Mouse (Mus musculus): ENCODE results near the gene Sgpl1. TPM values are rescaled to one million over a fixed set of nuclear protein-coding genes. Genes with fewer than 3 reads are reported as not detected.

Sgpl1 gene
- polyA plus RNA-seq, 2 experiments: 60.6 to 81.0 TPM

DNA sequence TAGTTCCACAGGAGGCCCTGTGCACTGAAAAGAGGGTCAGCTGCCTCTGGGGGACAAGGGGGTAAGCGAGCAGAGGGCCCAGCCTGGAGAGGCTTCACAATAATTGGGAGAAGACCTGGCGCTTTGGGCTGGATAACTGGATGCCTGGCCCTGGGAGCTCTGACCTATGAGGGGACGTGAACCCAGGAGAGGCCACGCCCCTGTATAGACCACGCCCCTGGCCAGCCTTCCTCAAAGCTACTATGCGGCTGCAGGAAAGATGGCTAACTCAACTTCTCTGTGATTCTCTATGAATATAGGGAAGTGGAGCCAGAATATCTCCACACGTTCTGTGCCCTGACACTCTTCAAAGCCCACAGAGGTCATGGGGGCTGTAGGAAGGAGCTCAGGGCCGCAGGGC lies 82.9 kb downstream of the Sgpl1 start:
- no peak overlapping the region for H3K27ac ChIP-seq (replicated peaks; ENCODE audit: low read depth, low read length)
- H3K4me1 ChIP-seq (ENCODE audit: control insufficient read depth, insufficient read depth, low read length): peaks cover 13% of the 10 kb centered on the region
- no peak overlapping the region for H3K4me3 ChIP-seq (replicated peaks; ENCODE audit: low read length)
- H3K9me3 ChIP-seq (ENCODE audit: control insufficient read depth, low read length): no peaks in the 10 kb centered on the region
- TF ChIP-seq POLR2A (IDR thresholded peaks at IDR 0.05; ENCODE audit: borderline replicate concordance, extremely low read depth, insufficient read depth, insufficient read length): no peak
- no peaks in the 10 kb centered on the region for H3K27me3 ChIP-seq (ENCODE audit: control insufficient read depth, insufficient read depth, low read length)
- no peaks in the 10 kb centered on the region for H3K36me3 ChIP-seq (ENCODE audit: control insufficient read depth, insufficient read depth, low read length)
- DNase-seq (ENCODE audit: low spot score): no peak
- H3K9ac ChIP-seq (ENCODE audit: low read depth, low read length, severe bottlenecking): no peak overlapping the region
- ATAC-seq (ENCODE audit: low FRiP score, low read depth): no peak
- H3K4me2 ChIP-seq (replicated peaks; ENCODE audit: low read depth, low read length, severe bottlenecking): no peak overlapping the region
- WGBS: 22% methylated on average over 8 of the region's 8 CpGs

DNA sequence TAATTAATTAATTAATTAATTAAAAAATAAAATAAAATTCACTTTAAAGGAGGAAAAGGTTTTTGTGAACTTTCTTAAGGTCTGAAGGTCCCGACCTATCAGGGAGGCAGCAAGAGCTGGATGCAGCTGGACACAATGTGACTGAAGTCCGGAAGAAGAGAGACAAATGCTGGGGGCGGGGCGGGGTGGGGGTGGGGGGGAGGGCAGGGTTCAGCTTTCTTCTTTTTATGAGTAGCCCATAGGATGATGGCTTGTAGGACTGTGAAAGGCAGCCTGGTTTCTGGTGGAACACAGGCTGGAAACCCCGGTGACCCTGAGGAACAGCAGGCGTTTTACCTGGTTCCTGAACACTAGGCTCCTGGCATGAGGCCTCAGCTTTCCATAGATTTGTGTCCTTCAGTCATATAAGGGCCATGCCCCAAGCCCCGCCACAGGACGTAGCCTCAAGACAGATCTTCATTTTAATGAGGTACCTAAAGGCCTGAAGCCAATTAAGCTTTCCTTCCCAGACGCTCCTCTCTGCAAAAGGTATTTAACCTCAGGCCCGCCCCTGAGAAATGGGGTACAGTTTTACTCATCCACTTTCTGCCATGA lies 84.1 kb downstream of the Sgpl1 start:
- no peak overlapping the region for H3K4me3 ChIP-seq (replicated peaks; ENCODE audit: low read length)
- 47% methylated on average over 10 of the region's 10 CpGs for WGBS
- DNase-seq (ENCODE audit: low spot score) (no peak), ATAC-seq (ENCODE audit: low FRiP score, low read depth) (no peak)
- H3K9ac ChIP-seq (ENCODE audit: low read depth, low read length, severe bottlenecking): no peak overlapping the region
- H3K4me1 ChIP-seq (ENCODE audit: control insufficient read depth, insufficient read depth, low read length): peaks cover 14% of the 10 kb centered on the region
- no peaks in the 10 kb centered on the region for H3K36me3 ChIP-seq (ENCODE audit: control insufficient read depth, insufficient read depth, low read length)
- H3K27me3 ChIP-seq (ENCODE audit: control insufficient read depth, insufficient read depth, low read length): no peaks in the 10 kb centered on the region
- H3K27ac ChIP-seq (replicated peaks; ENCODE audit: low read depth, low read length): no peak overlapping the region
- no peak overlapping the region for H3K4me2 ChIP-seq (replicated peaks; ENCODE audit: low read depth, low read length, severe bottlenecking)
- TF ChIP-seq POLR2A (IDR thresholded peaks at IDR 0.05; ENCODE audit: borderline replicate concordance, extremely low read depth, insufficient read depth, insufficient read length): no peak
- H3K9me3 ChIP-seq (ENCODE audit: control insufficient read depth, low read length): no peaks in the 10 kb centered on the region

DNA sequence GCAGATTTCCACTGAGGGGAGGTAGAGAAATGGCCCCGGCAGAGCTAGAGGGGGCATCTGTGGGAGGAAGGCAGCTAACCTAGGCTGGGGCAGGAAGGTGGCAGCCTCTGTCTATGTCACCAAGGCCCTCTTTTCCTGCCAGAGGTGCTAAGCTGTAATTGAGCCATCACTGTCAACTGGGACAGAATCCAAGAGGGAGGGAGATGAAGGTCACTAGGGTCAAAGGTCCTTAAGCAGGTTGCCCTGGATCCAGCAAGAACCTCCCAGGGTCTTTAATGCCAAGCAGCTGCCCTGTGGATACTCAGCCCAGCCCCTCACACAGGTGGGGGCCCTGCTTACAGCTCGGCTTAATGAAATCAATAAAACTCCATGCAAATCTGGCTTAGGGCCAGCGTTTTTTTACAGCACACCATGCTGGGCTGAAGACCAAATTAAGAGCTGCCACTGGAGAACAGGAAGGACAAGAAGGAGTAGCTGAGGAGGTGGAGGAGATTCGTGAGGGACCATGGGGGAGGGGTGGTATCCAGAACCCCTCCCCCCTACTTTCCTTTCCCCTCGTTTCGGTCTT lies 87.9 kb downstream of the Sgpl1 start:
- WGBS: 6% methylated on average over 6 of the region's 6 CpGs
- Histone ChIP-seq H3K27me3 (ENCODE audit: control insufficient read depth, insufficient read depth, low read length) (no peaks in the 10 kb centered on the region), H3K4me2 (replicated peaks; ENCODE audit: low read depth, low read length, severe bottlenecking) (no peak overlapping the region), H3K36me3 (ENCODE audit: control insufficient read depth, insufficient read depth, low read length) (no peaks in the 10 kb centered on the region), H3K9ac (ENCODE audit: low read depth, low read length, severe bottlenecking) (no peak overlapping the region), H3K4me3 (replicated peaks; ENCODE audit: low read length) (no peak overlapping the region), H3K4me1 (ENCODE audit: control insufficient read depth, insufficient read depth, low read length) (peaks cover 12% of the 10 kb centered on the region), H3K9me3 (ENCODE audit: control insufficient read depth, low read length) (no peaks in the 10 kb centered on the region), H3K27ac (replicated peaks; ENCODE audit: low read depth, low read length) (no peak overlapping the region)
- DNase-seq (ENCODE audit: low spot score) (peak; percentile 45), ATAC-seq (ENCODE audit: low FRiP score, low read depth) (peak; percentile 43; the same call in 1 of the 2 replicates)
- TF ChIP-seq POLR2A (IDR thresholded peaks at IDR 0.05; ENCODE audit: borderline replicate concordance, extremely low read depth, insufficient read depth, insufficient read length): no peak

DNA sequence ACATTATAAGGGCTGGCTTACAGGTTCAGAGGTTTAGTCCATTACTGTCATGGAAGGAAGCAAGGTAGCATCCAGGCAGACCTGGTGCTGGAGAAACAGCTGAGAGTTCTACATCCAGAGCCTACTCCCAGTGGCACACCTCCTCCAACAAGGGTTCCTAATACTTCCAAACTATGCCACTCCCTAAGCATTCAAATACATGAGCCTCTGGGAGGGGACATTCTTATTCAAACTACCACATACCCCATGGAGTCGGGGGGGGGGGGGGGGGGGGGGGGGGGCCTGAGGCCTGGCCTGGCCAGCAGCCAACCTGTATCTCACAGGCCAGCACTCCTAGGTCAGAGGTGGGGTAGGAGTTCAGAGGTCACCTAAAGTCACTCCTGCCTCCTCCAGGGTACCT lies 88.4 kb downstream of the Sgpl1 start:
- no peak overlapping the region for H3K9ac ChIP-seq (ENCODE audit: low read depth, low read length, severe bottlenecking)
- no peak overlapping the region for H3K27ac ChIP-seq (replicated peaks; ENCODE audit: low read depth, low read length)
- no peaks in the 10 kb centered on the region for H3K9me3 ChIP-seq (ENCODE audit: control insufficient read depth, low read length)
- ATAC-seq (ENCODE audit: low FRiP score, low read depth) (no peak), DNase-seq (ENCODE audit: low spot score) (no peak)
- no peaks in the 10 kb centered on the region for H3K36me3 ChIP-seq (ENCODE audit: control insufficient read depth, insufficient read depth, low read length)
- H3K27me3 ChIP-seq (ENCODE audit: control insufficient read depth, insufficient read depth, low read length): no peaks in the 10 kb centered on the region
- no peak overlapping the region for H3K4me2 ChIP-seq (replicated peaks; ENCODE audit: low read depth, low read length, severe bottlenecking)
- no peak overlapping the region for H3K4me3 ChIP-seq (replicated peaks; ENCODE audit: low read length)
- no peak for TF ChIP-seq POLR2A (IDR thresholded peaks at IDR 0.05; ENCODE audit: borderline replicate concordance, extremely low read depth, insufficient read depth, insufficient read length)
- peaks cover 12% of the 10 kb centered on the region for H3K4me1 ChIP-seq (ENCODE audit: control insufficient read depth, insufficient read depth, low read length)
- no CpG with 5 or more reads among the region's 1 CpGs for WGBS

DNA sequence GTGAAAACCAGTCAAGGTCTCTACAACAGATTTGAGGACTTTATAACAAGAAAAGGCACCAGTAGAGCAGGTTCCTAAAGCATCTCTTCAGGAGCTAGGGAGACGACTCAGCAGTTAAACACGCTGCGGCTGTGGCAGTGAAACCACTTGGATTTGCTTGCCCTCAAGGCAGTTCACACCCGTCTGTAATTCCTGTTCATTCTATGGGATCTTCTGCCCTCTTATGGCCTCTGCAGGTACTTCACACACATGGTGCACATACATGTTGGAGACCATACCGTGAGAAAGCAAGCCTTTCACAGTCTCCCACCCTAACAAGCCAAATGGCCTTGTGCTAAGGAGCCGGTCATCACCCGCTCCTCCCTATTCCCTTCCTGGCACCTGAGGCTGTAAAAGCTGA lies 90.8 kb downstream of the Sgpl1 start:
- H3K27me3 ChIP-seq (ENCODE audit: control insufficient read depth, insufficient read depth, low read length): no peaks in the 10 kb centered on the region
- H3K27ac ChIP-seq (replicated peaks; ENCODE audit: low read depth, low read length): no peak overlapping the region
- H3K9me3 ChIP-seq (ENCODE audit: control insufficient read depth, low read length): no peaks in the 10 kb centered on the region
- no peak overlapping the region for H3K4me2 ChIP-seq (replicated peaks; ENCODE audit: low read depth, low read length, severe bottlenecking)
- TF ChIP-seq POLR2A (IDR thresholded peaks at IDR 0.05; ENCODE audit: borderline replicate concordance, extremely low read depth, insufficient read depth, insufficient read length): no peak
- DNase-seq (ENCODE audit: low spot score) (no peak), ATAC-seq (ENCODE audit: low FRiP score, low read depth) (no peak)
- H3K4me3 ChIP-seq (replicated peaks; ENCODE audit: low read length): no peak overlapping the region
- H3K4me1 ChIP-seq (ENCODE audit: control insufficient read depth, insufficient read depth, low read length): peaks cover 12% of the 10 kb centered on the region
- H3K9ac ChIP-seq (ENCODE audit: low read depth, low read length, severe bottlenecking): no peak overlapping the region
- WGBS: 94% methylated on average over 7 of the region's 7 CpGs
- H3K36me3 ChIP-seq (ENCODE audit: control insufficient read depth, insufficient read depth, low read length): no peaks in the 10 kb centered on the region

All from limb, embryonic 14.5 days (tissue).